Mouse (Mus musculus) thymus, postnatal 36 days (tissue): ENCODE measurements around the gene Rpl13a.
"Not testable (repeated sequence)": the region's sequence is repeated elsewhere in the genome, so short reads cannot be mapped to it uniquely, and the experiment has no call there.

Experiments
- DNase-seq, 2 experiments: peaks; one replicate each; pipeline ENCODE4 v3.0.0; 2022; ENCODE audit warnings: mixed read lengths in 2 of 2

Gene Rpl13a

GRCm38 (mm10) chr7:45156206-45156605 lies 27.6 kb upstream of the Rpl13a start:
- no peak for DNase-seq

- no peak for DNase-seq
Observed at GRCm38 (mm10) chr7:45155590-45155989, 27.0 kb upstream of the Rpl13a start.

- DNase-seq: peak; percentile 36 to 64
Observed at GRCm38 (mm10) chr7:45154993-45155514, 26.5 kb upstream of the Rpl13a start.

GRCm38 (mm10) chr7:45154096-45154992 lies 25.8 kb upstream of the Rpl13a start, which contains the start of the genes Pih1d1 and Aldh16a1:
TSS of gene Pih1d1 (plus strand) at chr7:45154303.
TSS of gene Aldh16a1 (minus strand) at chr7:45154584.
- peak; percentile 97 to 98 for DNase-seq

GRCm38 (mm10) chr7:45153586-45153985 lies 25.0 kb upstream of the Rpl13a start:
- DNase-seq: no peak

GRCm38 (mm10) chr7:45153052-45153451 lies 24.5 kb upstream of the Rpl13a start:
- not testable (repeated sequence) for DNase-seq

- DNase-seq: no peak
Observed at GRCm38 (mm10) chr7:45151303-45151702, 22.7 kb upstream of the Rpl13a start.

- no peak for DNase-seq
Observed at GRCm38 (mm10) chr7:45150321-45150720, 21.8 kb upstream of the Rpl13a start.

- DNase-seq: no peak
Observed at GRCm38 (mm10) chr7:45149545-45149944, 21.0 kb upstream of the Rpl13a start.

- no peak for DNase-seq
Observed at GRCm38 (mm10) chr7:45148534-45149098, 20.1 kb upstream of the Rpl13a start.

GRCm38 (mm10) chr7:45147899-45148298 lies 19.3 kb upstream of the Rpl13a start:
- no peak for DNase-seq

- no peak for DNase-seq
Observed at GRCm38 (mm10) chr7:45147267-45147666, 18.7 kb upstream of the Rpl13a start.

GRCm38 (mm10) chr7:45145460-45145859 lies 16.9 kb upstream of the Rpl13a start:
- DNase-seq: no peak

GRCm38 (mm10) chr7:45144368-45145174 lies 16.0 kb upstream of the Rpl13a start:
- no peak for DNase-seq

- DNase-seq: no peak
Observed at GRCm38 (mm10) chr7:45141914-45142313, 13.4 kb upstream of the Rpl13a start.

GRCm38 (mm10) chr7:45141319-45141718 lies 12.8 kb upstream of the Rpl13a start:
- peak; percentile 39 to 69 for DNase-seq

- no peak for DNase-seq
Observed at GRCm38 (mm10) chr7:45139904-45140723, 11.6 kb upstream of the Rpl13a start.

- no peak for DNase-seq
Observed at GRCm38 (mm10) chr7:45138403-45138802, 9.8 kb upstream of the Rpl13a start.

- peak; percentile 40 to 59 for DNase-seq
Observed at GRCm38 (mm10) chr7:45137171-45138006, 8.8 kb upstream of the Rpl13a start.

GRCm38 (mm10) chr7:45135993-45136567 lies 7.5 kb upstream of the Rpl13a start, which contains the start of the genes Gm45713 and Flt3l:
TSS of gene Gm45713 (minus strand) at chr7:45136231.
TSS of gene Flt3l (minus strand) at chr7:45136432.
- peak; percentile 91 for DNase-seq
